Comparison of ENCODE assay signal across 9 mouse cellular contexts in the genomic region with DNA sequence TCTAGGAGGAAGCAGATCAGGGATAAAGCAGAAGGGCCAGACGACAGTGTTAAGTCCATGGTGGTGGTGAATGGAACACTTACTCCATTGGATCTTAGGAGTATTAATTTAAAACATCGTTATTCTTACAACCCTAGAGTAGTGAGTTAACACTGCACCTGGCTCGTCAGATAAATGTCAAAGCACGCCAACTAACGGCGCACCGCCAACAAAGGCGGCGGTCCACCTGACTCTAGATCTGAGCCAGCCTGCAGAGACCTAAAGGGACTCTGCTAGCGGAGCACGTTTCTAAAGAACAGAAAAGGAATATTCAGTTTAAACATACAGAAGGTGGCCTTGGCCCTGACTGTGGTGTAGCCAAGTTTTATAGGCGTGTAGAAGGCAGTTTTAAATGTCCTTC.
"Had no signal": no experiment of that assay in that cellular context is flagged by ENCODE, and none has a peak within 500 bp of the region (broad histone marks: within the 10 kb centered on the region; RNA-seq: fewer than 3 reads in every experiment).

No protein-coding gene starts in this region.

- H3K36me3 ChIP-seq: liver, embryonic 13.5 days; midbrain, embryonic 13.5 days had no signal

- H3K4me2 ChIP-seq: liver, embryonic 13.5 days; midbrain, embryonic 13.5 days had no signal

- H3K27me3 ChIP-seq: liver, embryonic 13.5 days; midbrain, embryonic 13.5 days had no signal

- H3K4me3 ChIP-seq: liver, embryonic 13.5 days; midbrain, embryonic 13.5 days had no signal

- DNase-seq: kidney, adult 9 months; kidney, postnatal 14 days; kidney, postnatal 4 days; liver, embryonic 13.5 days; lung, adult 2 months; thymus, adult 18-20 months; thymus, postnatal 36 days had no signal

- ATAC-seq: midbrain, embryonic 13.5 days had no signal

- H3K9me3 ChIP-seq: liver, embryonic 13.5 days; midbrain, embryonic 13.5 days had no signal

- H3K9ac ChIP-seq: liver, embryonic 13.5 days; midbrain, embryonic 13.5 days had no signal

- H3K4me1 ChIP-seq: liver, embryonic 13.5 days had no signal

- H3K27ac ChIP-seq: liver, embryonic 13.5 days; macrophage; midbrain, embryonic 13.5 days had no signal
